Mouse (Mus musculus) MEL (cell line): ENCODE data around the gene Ankrd54. TPM values are rescaled to one million over a fixed set of nuclear protein-coding genes. Genes with fewer than 3 reads are reported as not detected.

Experiments
- DNase-seq: peaks from one replicate; pipeline ENCODE4 v3.0.0; 2011; ENCODE audit warnings: low read depth, low spot score
- H3K27ac ChIP-seq: 2 replicates; pipeline ENCODE4 v1.5.1; 2012; ENCODE audit warnings: low read depth, mild to moderate bottlenecking, control low read depth, low read length, moderate library complexity; ENCODE audit not compliant: control insufficient read depth
- H3K27me3 ChIP-seq, 2 experiments: fragments of 150-350 bp in 1 of 2; sonication (generic) in 1 of 2; 2 replicates each; pipeline ENCODE4 v1.6.1; 2012; ENCODE audit warnings: low read length in 2 of 2, mild to moderate bottlenecking in 2 of 2, improper control_type of control experiment in 1 of 2, moderate library complexity in 1 of 2; ENCODE audit not compliant: insufficient read depth in 2 of 2, control insufficient read depth in 1 of 2
- H3K36me3 ChIP-seq, 2 experiments: 2 replicates each; pipeline ENCODE4 v1.6.1; 2012 to 2014; ENCODE audit warnings: low read length in 2 of 2, improper control_type of control experiment in 1 of 2, inconsistent platforms in 1 of 2, mild to moderate bottlenecking in 1 of 2; ENCODE audit not compliant: insufficient read depth in 2 of 2, control insufficient read depth in 1 of 2
- H3K4me1 ChIP-seq, 2 experiments: fragments of 150-350 bp in 1 of 2; sonication (generic) in 1 of 2; 2 replicates each; pipeline ENCODE4 v1.6.1; 2012; ENCODE audit warnings: low read length in 2 of 2, improper control_type of control experiment in 1 of 2, mild to moderate bottlenecking in 1 of 2; ENCODE audit not compliant: insufficient read depth in 2 of 2, control insufficient read depth in 1 of 2
- H3K4me3 ChIP-seq, 2 experiments: fragments of 150-350 bp in 1 of 2; sonication (generic) in 1 of 2; 2 replicates each; pipeline ENCODE4 v1.5.1; 2012; ENCODE audit warnings: low read depth in 2 of 2, low read length in 2 of 2, mild to moderate bottlenecking in 2 of 2, moderate library complexity in 2 of 2, control low read depth in 1 of 2, improper control_type of control experiment in 1 of 2; ENCODE audit not compliant: control insufficient read depth in 1 of 2, insufficient read depth in 1 of 2
- H3K79me2 ChIP-seq: 2 replicates; pipeline ENCODE4 v1.6.1; 2012; ENCODE audit warnings: mild to moderate bottlenecking, low read length, moderate library complexity; ENCODE audit not compliant: control insufficient read depth, poor library complexity, insufficient read depth
- H3K9ac ChIP-seq: 2 replicates; pipeline ENCODE4 v1.6.1; 2012; ENCODE audit warnings: low read depth, mild to moderate bottlenecking, control low read depth, low read length, moderate library complexity; ENCODE audit not compliant: control insufficient read depth, poor library complexity, severe bottlenecking
- H3K9me3 ChIP-seq: fragments of 150-350 bp; sonication (generic); replicated peaks from 2 replicates; pipeline ENCODE4 v1.6.1; 2012; ENCODE audit warnings: mild to moderate bottlenecking, low read length, improper control_type of control experiment, moderate library complexity; ENCODE audit not compliant: insufficient read depth
- BHLHE40 ChIP-seq: IDR thresholded peaks from 2 replicates; pipeline ENCODE4 v1.6.1; 2012; ENCODE audit warnings: low read depth, mild to moderate bottlenecking, inconsistent platforms, low read length, improper control_type of control experiment, borderline replicate concordance
- CHD1 ChIP-seq: IDR thresholded peaks from 2 replicates; pipeline ENCODE4 v1.6.1; 2012; ENCODE audit warnings: low read depth, mild to moderate bottlenecking, inconsistent platforms, low read length, improper control_type of control experiment
- CHD2 ChIP-seq: IDR thresholded peaks from 2 replicates; pipeline ENCODE4 v1.6.1; 2011; ENCODE audit warnings: low read length, improper control_type of control experiment
- CTCF ChIP-seq, 3 experiments: IDR thresholded peaks in 2 of 3; conservative IDR thresholded peaks in 1 of 3; 2 replicates each; pipeline ENCODE4 v1.5.1; 2011 to 2012; ENCODE audit warnings: low read length in 3 of 3, low read depth in 2 of 3, mild to moderate bottlenecking in 2 of 3, improper control_type of control experiment in 1 of 3, inconsistent platforms in 1 of 3, mixed read lengths in 1 of 3, moderate library complexity in 1 of 3; ENCODE audit not compliant: control insufficient read depth in 1 of 3, insufficient read depth in 1 of 3, poor library complexity in 1 of 3, severe bottlenecking in 1 of 3
- E2F4 ChIP-seq: IDR thresholded peaks from 2 replicates; pipeline ENCODE4 v1.6.1; 2011; ENCODE audit warnings: low read depth, low read length, improper control_type of control experiment, borderline replicate concordance
- ELF1 ChIP-seq: IDR thresholded peaks from 2 replicates; pipeline ENCODE4 v1.6.1; 2014; ENCODE audit warnings: low read depth, mild to moderate bottlenecking, inconsistent platforms, low read length, improper control_type of control experiment, moderate library complexity
- EP300 ChIP-seq, 2 experiments: IDR thresholded peaks; 2 replicates each; pipeline ENCODE4 v1.6.1; 2011; ENCODE audit warnings: improper control_type of control experiment in 2 of 2, low read length in 2 of 2, low read depth in 1 of 2, mild to moderate bottlenecking in 1 of 2
- ETS1 ChIP-seq: IDR thresholded peaks from 2 replicates; pipeline ENCODE4 v1.6.1; 2012; ENCODE audit warnings: low read depth, mild to moderate bottlenecking, inconsistent platforms, low read length, improper control_type of control experiment, moderate library complexity
- GABPA ChIP-seq: IDR thresholded peaks from 2 replicates; pipeline ENCODE4 v1.6.1; 2012; ENCODE audit warnings: low read depth, mild to moderate bottlenecking, inconsistent platforms, low read length, improper control_type of control experiment, moderate library complexity
- GATA1 ChIP-seq: IDR thresholded peaks from 2 replicates; pipeline ENCODE4 v1.6.1; 2011; ENCODE audit warnings: low read depth, low read length, improper control_type of control experiment
- JUND ChIP-seq: IDR thresholded peaks from 2 replicates; pipeline ENCODE4 v1.6.1; 2011; ENCODE audit warnings: low read depth, mild to moderate bottlenecking, improper control_type of control experiment, low read length
- KAT2A ChIP-seq: conservative IDR thresholded peaks from 2 replicates; pipeline ENCODE4 v1.6.1; 2012; ENCODE audit warnings: low read depth, low read length, improper control_type of control experiment, inconsistent platforms
- MAFK ChIP-seq: IDR thresholded peaks from 2 replicates; pipeline ENCODE4 v1.6.1; 2011; ENCODE audit warnings: low read depth, mild to moderate bottlenecking, low read length, improper control_type of control experiment, borderline replicate concordance
- MEF2A ChIP-seq: IDR thresholded peaks from 2 replicates; pipeline ENCODE4 v1.6.1; 2014; ENCODE audit warnings: low read depth, mild to moderate bottlenecking, inconsistent platforms, low read length, improper control_type of control experiment; ENCODE audit not compliant: poor library complexity, insufficient replicate concordance, severe bottlenecking; ENCODE audit errors: extremely low read depth
- MXI1 ChIP-seq: IDR thresholded peaks from 2 replicates; pipeline ENCODE4 v1.6.1; 2011; ENCODE audit warnings: mild to moderate bottlenecking, low read depth, low read length, improper control_type of control experiment
- MYB ChIP-seq: IDR thresholded peaks from 2 replicates; pipeline ENCODE4 v1.6.1; 2011; ENCODE audit warnings: mild to moderate bottlenecking, low read depth, low read length, improper control_type of control experiment
- MYC ChIP-seq: IDR thresholded peaks from 2 replicates; pipeline ENCODE4 v1.6.1; 2011; ENCODE audit warnings: low read depth, mild to moderate bottlenecking, low read length, improper control_type of control experiment, moderate library complexity
- NELFE ChIP-seq: IDR thresholded peaks from 2 replicates; pipeline ENCODE4 v1.6.1; 2011; ENCODE audit warnings: low read depth, low read length, improper control_type of control experiment
- NRF1 ChIP-seq: IDR thresholded peaks from 2 replicates; pipeline ENCODE4 v1.6.1; 2014; ENCODE audit warnings: low read depth, mild to moderate bottlenecking, inconsistent platforms, low read length, improper control_type of control experiment, moderate library complexity; ENCODE audit not compliant: poor library complexity, insufficient read depth, severe bottlenecking
- POLR2A ChIP-seq, 2 experiments: IDR thresholded peaks; 2 replicates each; pipeline ENCODE4 v1.6.1; 2011 to 2012; ENCODE audit warnings: low read length in 2 of 2, mild to moderate bottlenecking in 2 of 2, control low read depth in 1 of 2, improper control_type of control experiment in 1 of 2, low read depth in 1 of 2, moderate library complexity in 1 of 2; ENCODE audit not compliant: control insufficient read depth in 1 of 2, insufficient read depth in 1 of 2, poor library complexity in 1 of 2
- POLR2AphosphoS5 ChIP-seq: IDR thresholded peaks from 2 replicates; pipeline ENCODE4 v1.6.1; 2012; ENCODE audit warnings: low read depth, borderline replicate concordance, mild to moderate bottlenecking, inconsistent platforms, low read length, moderate library complexity, mixed read lengths
- RAD21 ChIP-seq: IDR thresholded peaks from 2 replicates; pipeline ENCODE4 v1.6.1; 2011; ENCODE audit warnings: mild to moderate bottlenecking, low read depth, low read length, improper control_type of control experiment
- SIN3A ChIP-seq: IDR thresholded peaks from 2 replicates; pipeline ENCODE4 v1.6.1; 2012; ENCODE audit warnings: low read length, improper control_type of control experiment, inconsistent platforms
- SMC3 ChIP-seq: IDR thresholded peaks from 2 replicates; pipeline ENCODE4 v1.6.1; 2011; ENCODE audit warnings: low read depth, low read length, improper control_type of control experiment
- TCF12 ChIP-seq: IDR thresholded peaks from 2 replicates; pipeline ENCODE4 v1.6.1; 2014; ENCODE audit warnings: low read depth, mild to moderate bottlenecking, inconsistent platforms, low read length, improper control_type of control experiment, moderate library complexity
- UBTF ChIP-seq: IDR thresholded peaks from 2 replicates; pipeline ENCODE4 v1.6.1; 2012; ENCODE audit warnings: low read depth, mild to moderate bottlenecking, inconsistent platforms, low read length, improper control_type of control experiment, moderate library complexity, borderline replicate concordance; ENCODE audit not compliant: insufficient read depth
- USF1 ChIP-seq: IDR thresholded peaks from 2 replicates; pipeline ENCODE4 v1.6.1; 2014; ENCODE audit warnings: low read depth, mild to moderate bottlenecking, inconsistent platforms, low read length, improper control_type of control experiment, moderate library complexity
- USF2 ChIP-seq, 2 experiments: IDR thresholded peaks; 2 replicates each; pipeline ENCODE4 v1.6.1; 2011 to 2012; ENCODE audit warnings: improper control_type of control experiment in 2 of 2, low read length in 2 of 2, borderline replicate concordance in 1 of 2, inconsistent platforms in 1 of 2, low read depth in 1 of 2, mild to moderate bottlenecking in 1 of 2; ENCODE audit not compliant: insufficient read depth in 1 of 2
- ZKSCAN1 ChIP-seq: IDR thresholded peaks from 2 replicates; pipeline ENCODE4 v1.6.1; 2012; ENCODE audit warnings: low read depth, mild to moderate bottlenecking, inconsistent platforms, low read length, improper control_type of control experiment, moderate library complexity
- ZMIZ1 ChIP-seq: IDR thresholded peaks from 2 replicates; pipeline ENCODE4 v1.6.1; 2012; ENCODE audit warnings: low read depth, mild to moderate bottlenecking, inconsistent platforms, low read length, improper control_type of control experiment, moderate library complexity
- ZNF384 ChIP-seq: IDR thresholded peaks from 2 replicates; pipeline ENCODE4 v1.6.1; 2012; ENCODE audit warnings: low read depth, mild to moderate bottlenecking, inconsistent platforms, low read length, improper control_type of control experiment
- polyA plus RNA-seq, 2 experiments: library from polyadenylated mRNA; stranded (reverse) in 1 of 2; unstranded in 1 of 2; fragments of >175 nt in 1 of 2; fragments of >200 nt in 1 of 2; gene quantifications; 2 replicates each; pipeline versions ENCODE4 v1.2.1 to v1.2.4; 2012; ENCODE audit warnings: low replicate concordance in 2 of 2, low read depth in 1 of 2; ENCODE audit not compliant: insufficient read length in 2 of 2, insufficient read depth in 1 of 2, missing spikeins in 1 of 2
- total RNA-seq: library from RNA; depleted of rRNA; stranded (reverse); fragments of 300-350 nt; gene quantifications from 2 replicates; pipeline ENCODE4 v1.2.3, GENCODE M21; 2012

The Ankrd54 gene
- total and polyA plus RNA-seq, 3 experiments = 42.3 to 62.2 TPM; not detected in 1

DNA sequence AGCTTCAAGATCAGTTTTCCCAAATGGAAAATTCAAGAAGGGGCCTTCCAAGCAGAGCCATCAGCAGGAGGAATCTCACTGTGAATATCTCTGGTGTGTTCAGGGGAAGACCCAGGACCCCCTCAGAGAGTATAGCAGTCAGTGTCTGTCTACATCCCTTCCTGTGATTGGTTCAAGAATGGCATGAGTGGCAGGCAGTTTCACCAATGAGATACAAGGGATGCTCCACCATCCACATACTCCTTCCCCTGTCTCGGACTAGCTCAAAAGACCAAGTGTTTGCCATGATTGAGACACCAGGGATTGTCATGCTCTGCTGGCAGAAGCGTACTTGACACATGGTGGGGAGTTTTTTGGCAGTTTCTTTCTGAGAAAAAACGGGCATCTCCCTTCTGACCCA lies 56.1 kb downstream of the Ankrd54 start:
- TF ChIP-seq NELFE (no peak), USF2 (IDR thresholded peaks at IDR 0.05; ENCODE audit: borderline replicate concordance in 1 of 2, insufficient read depth in 1 of 2, low read depth in 1 of 2, low read length in 2 of 2) (no peak), E2F4 (no peak), GABPA (no peak), ELF1 (no peak), KAT2A (no peak), USF1 (no peak), EP300 (IDR thresholded peaks at IDR 0.05; ENCODE audit: low read depth in 1 of 2, low read length in 2 of 2) (no peak), MEF2A (no peak), JUND (no peak), UBTF (no peak), POLR2A (IDR thresholded peaks at IDR 0.05; ENCODE audit: control insufficient read depth in 1 of 2, insufficient read depth in 1 of 2, low read depth in 1 of 2, low read length in 2 of 2, poor library complexity in 1 of 2) (no peak), CHD1 (no peak), CTCF (IDR thresholded peaks at IDR 0.05 in 2 of 3, conservative IDR thresholded peaks at IDR 0.05 in 1 of 3; ENCODE audit: control insufficient read depth in 1 of 3, insufficient read depth in 1 of 3, low read depth in 2 of 3, low read length in 3 of 3, poor library complexity in 1 of 3, severe bottlenecking in 1 of 3) (no peak), MAFK (no peak), MYB (no peak), ZKSCAN1 (no peak), MYC (no peak)
- Histone ChIP-seq H3K36me3 (no peaks in the 10 kb centered on the region; a peak in 1 of 4 replicates), H3K9ac (no peak overlapping the region), H3K9me3 (no peaks in the 10 kb centered on the region), H3K4me1 (no peaks in the 10 kb centered on the region), H3K27me3 (no peaks in the 10 kb centered on the region), H3K27ac (no peak overlapping the region), H3K4me3 (no peak overlapping the region), H3K79me2 (no peaks in the 10 kb centered on the region)
- DNase-seq = peak; percentile 48

GRCm38 (mm10) chr15:79005581-79005980 lies 57.1 kb downstream of the Ankrd54 start:
- no peaks in the 10 kb centered on the region for H3K4me1 ChIP-seq
- TF ChIP-seq MYB = no peak
- TF ChIP-seq SIN3A = no peak
- TF ChIP-seq ETS1 = no peak
- TF ChIP-seq CTCF (IDR thresholded peaks at IDR 0.05 in 2 of 3, conservative IDR thresholded peaks at IDR 0.05 in 1 of 3; ENCODE audit: control insufficient read depth in 1 of 3, insufficient read depth in 1 of 3, low read depth in 2 of 3, low read length in 3 of 3, poor library complexity in 1 of 3, severe bottlenecking in 1 of 3) = no peak
- no peak for TF ChIP-seq ZMIZ1
- no peak for TF ChIP-seq POLR2AphosphoS5
- no peak for TF ChIP-seq MEF2A
- TF ChIP-seq UBTF = no peak
- no peak for TF ChIP-seq CHD1
- no peak for TF ChIP-seq MXI1
- TF ChIP-seq BHLHE40 = no peak
- TF ChIP-seq RAD21 = no peak
- no peak for TF ChIP-seq ZNF384
- no peak for TF ChIP-seq GATA1
- no peak for TF ChIP-seq TCF12
- no peak for TF ChIP-seq NELFE
- TF ChIP-seq SMC3 = no peak
- TF ChIP-seq NRF1 = no peak
- no peak for TF ChIP-seq CHD2
- H3K79me2 ChIP-seq = no peaks in the 10 kb centered on the region
- no peak overlapping the region for H3K27ac ChIP-seq
- H3K4me3 ChIP-seq = no peak overlapping the region
- no peaks in the 10 kb centered on the region for H3K27me3 ChIP-seq
- H3K36me3 ChIP-seq = no peaks in the 10 kb centered on the region; a peak in 1 of 4 replicates
- H3K9me3 ChIP-seq = no peaks in the 10 kb centered on the region
- DNase-seq = no peak
- H3K9ac ChIP-seq = no peak overlapping the region
